Mouse (Mus musculus) spleen, adult 2 months (tissue): Measurements from ENCODE around the gene Aktip. TPM values are rescaled to one million over a fixed set of nuclear protein-coding genes. Genes with fewer than 3 reads are reported as not detected.

ENCODE experiments used
- DNase-seq, 2 experiments: peaks; one replicate each; pipeline versions ENCODE4 v3.0.0 to v3.0.0-alpha.2; 2012 to 2021; ENCODE audit warnings: low spot score in 2 of 2, low read depth in 1 of 2
- H3K27ac ChIP-seq: fragments of 200-500 bp; 2 replicates; pipeline ENCODE4 v1.5.1; 2012; ENCODE audit warnings: low read length, inconsistent platforms; ENCODE audit not compliant: insufficient read depth
- H3K27me3 ChIP-seq: fragments of 200-500 bp; 2 replicates; pipeline ENCODE4 v1.6.1; 2012; ENCODE audit warnings: mild to moderate bottlenecking, moderate library complexity, low read length, inconsistent platforms; ENCODE audit not compliant: control insufficient read depth, insufficient read depth
- H3K36me3 ChIP-seq: fragments of 200-500 bp; 2 replicates; pipeline ENCODE4 v1.6.1; 2012; ENCODE audit warnings: mild to moderate bottlenecking, low read length, inconsistent platforms; ENCODE audit not compliant: control insufficient read depth, insufficient read depth
- H3K4me1 ChIP-seq: fragments of 200-500 bp; 2 replicates; pipeline ENCODE4 v1.6.1; 2011; ENCODE audit warnings: inconsistent platforms; ENCODE audit not compliant: control insufficient read depth, insufficient read depth, insufficient read length
- H3K4me3 ChIP-seq: fragments of 200-500 bp; 2 replicates; pipeline ENCODE4 v1.5.1; 2011; ENCODE audit warnings: mild to moderate bottlenecking, inconsistent platforms; ENCODE audit not compliant: insufficient read depth, insufficient read length; ENCODE audit errors: extremely low read depth
- CTCF ChIP-seq: fragments of 200-500 bp; IDR thresholded peaks from 2 replicates; pipeline ENCODE4 v1.5.1; 2011; ENCODE audit warnings: mild to moderate bottlenecking, inconsistent platforms; ENCODE audit not compliant: insufficient read depth, insufficient read length, insufficient replicate concordance; ENCODE audit errors: extremely low read depth
- POLR2A ChIP-seq: fragments of 200-500 bp; IDR thresholded peaks from 2 replicates; pipeline ENCODE4 v1.6.1; 2011; ENCODE audit warnings: low read depth, low read length, inconsistent platforms
- WGBS: fragments of 180-500 bp; shearing (Covaris S2); methylation state at CpG from one replicate; pipeline ENCODE4 v1.1.7; 2018; 5-methylcytosine and 5-hydroxymethylcytosine counted together
- polyA plus RNA-seq: library from polyadenylated mRNA; depleted of rRNA; stranded (reverse); fragments of >200 nt; gene quantifications from 2 replicates; pipeline ENCODE4 v1.2.3, GENCODE M21; 2012; rRNA removed

The Aktip gene
- 8.3 and 9.6 TPM in 2 replicates for polyA plus RNA-seq

DNA sequence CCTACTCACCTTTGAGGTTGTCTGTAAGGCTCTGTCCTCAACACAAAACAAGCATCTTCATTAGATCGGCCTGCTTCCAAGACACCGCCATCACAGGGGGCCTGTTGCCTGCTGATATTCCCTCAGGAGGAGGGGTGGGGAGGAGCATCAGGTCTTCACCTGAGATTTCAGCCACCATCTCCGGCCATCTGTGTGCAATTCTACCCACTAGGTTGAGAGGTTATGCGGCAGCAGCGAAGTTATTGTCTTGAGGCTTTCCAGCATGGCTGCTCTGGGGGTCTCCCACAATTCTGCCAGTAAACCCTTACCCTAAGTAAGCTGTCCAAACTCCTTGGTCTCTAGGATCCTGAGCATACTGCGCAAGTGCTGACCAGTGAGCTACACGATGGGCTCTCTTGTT is at the start of gene Aktip:
Aktip (minus strand) TSS at position 101 of the 400 bp plus-strand sequence.
- no peaks in the 10 kb centered on the region for H3K36me3 ChIP-seq
- 96% methylated on average over 7 of the region's 7 CpGs for WGBS
- H3K4me1 ChIP-seq: no peaks in the 10 kb centered on the region
- TF ChIP-seq POLR2A (no peak), CTCF (no peak)
- H3K27ac ChIP-seq: no peak within 1 kb of the TSS
- H3K4me3 ChIP-seq: no peak within 1 kb of the TSS
- no peak for DNase-seq
- H3K27me3 ChIP-seq: no peaks in the 10 kb centered on the region

DNA sequence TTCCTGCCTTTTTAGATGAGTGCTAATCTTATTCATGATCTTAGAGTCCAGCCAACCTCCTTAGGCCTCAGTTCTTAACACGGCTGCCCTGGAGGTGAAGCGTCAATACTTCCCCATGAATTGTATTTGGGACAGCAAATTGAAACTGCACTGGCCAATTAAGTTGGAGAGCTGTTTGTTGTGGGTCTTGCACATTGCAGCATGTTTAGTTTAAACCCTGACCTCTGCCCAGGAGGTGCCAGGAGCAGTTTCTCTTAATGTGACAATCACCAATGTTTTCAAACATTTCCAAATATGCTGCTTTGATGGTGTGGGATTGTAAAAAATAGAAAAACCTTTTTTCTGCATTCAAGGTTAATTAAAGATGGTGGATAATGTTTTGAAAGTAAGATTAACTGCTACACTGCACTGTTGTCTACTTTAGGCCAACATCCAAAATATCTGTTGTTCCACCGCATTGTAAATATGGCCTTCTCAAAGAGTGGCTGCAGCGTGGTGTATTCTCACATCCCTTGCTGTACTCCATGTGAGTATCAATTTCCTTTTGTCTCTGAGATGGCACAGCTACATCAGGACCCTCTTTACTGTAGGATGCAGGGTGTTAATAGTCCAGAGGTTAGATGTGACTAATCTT is 46.2 kb upstream of the Aktip start:
- H3K36me3 ChIP-seq: no peaks in the 10 kb centered on the region
- H3K27me3 ChIP-seq: no peaks in the 10 kb centered on the region
- TF ChIP-seq CTCF: no peak
- no peak for TF ChIP-seq POLR2A
- 89% methylated on average over 4 of the region's 4 CpGs for WGBS
- H3K4me3 ChIP-seq: no peak overlapping the region
- DNase-seq: no peak
- no peaks in the 10 kb centered on the region for H3K4me1 ChIP-seq
- no peak overlapping the region for H3K27ac ChIP-seq

DNA sequence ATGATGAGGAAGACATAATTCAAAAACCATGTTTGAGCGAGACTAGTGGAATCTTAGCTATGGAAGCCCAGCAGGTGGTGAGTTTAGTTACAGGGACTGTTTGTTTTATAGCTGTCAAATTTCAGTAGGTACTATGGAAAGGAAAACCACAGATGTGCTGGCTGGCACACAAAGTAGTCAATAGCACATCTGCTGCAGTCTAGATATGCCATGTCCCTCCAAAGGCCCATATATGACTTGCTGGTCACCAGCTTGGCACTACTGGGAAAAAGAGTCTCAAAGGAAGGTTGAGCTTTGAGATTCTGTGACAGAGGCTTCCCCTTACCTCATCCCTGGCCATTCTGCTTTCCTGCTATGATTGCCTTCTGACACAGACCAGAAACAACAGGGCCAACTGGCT is 42.9 kb upstream of the Aktip start:
- Histone ChIP-seq H3K4me1 (no peaks in the 10 kb centered on the region), H3K27me3 (no peaks in the 10 kb centered on the region), H3K27ac (no peak overlapping the region), H3K4me3 (no peak overlapping the region), H3K36me3 (no peaks in the 10 kb centered on the region)
- TF ChIP-seq POLR2A (no peak), CTCF (no peak)
- no peak for DNase-seq
- WGBS: 76% methylated on average over 1 of the region's 1 CpGs

DNA sequence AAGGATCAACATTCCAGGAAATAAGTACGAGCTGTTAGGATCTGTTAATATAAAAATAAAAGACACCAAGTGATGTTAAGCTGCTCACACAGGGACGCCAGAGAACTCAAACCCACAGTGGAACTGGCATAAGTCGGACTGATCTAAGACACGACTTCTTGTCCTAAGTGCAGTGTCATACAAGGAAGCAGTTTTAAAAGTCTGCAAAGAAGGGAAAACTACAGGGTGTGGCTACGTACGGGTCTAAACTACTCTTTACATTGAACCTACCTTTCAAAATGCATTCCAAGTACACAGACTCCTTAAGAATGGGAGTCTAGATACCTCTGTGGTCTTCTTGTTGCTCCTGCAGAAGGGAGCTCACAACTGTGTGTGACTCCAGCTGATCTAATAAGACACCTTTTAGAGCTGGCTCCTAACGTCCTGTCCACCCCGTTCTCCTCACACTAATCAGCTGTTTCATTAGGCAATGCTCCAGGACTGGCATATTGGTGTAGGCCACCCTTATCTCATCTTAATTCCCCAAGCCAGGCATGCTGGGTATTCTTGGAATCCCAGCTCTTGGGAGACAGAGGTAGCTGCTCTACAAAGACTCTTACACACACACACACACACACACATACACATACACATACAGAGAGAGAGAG is 42.2 kb upstream of the Aktip start:
- Histone ChIP-seq H3K36me3 (no peaks in the 10 kb centered on the region), H3K27ac (no peak overlapping the region), H3K27me3 (no peaks in the 10 kb centered on the region), H3K4me1 (no peaks in the 10 kb centered on the region), H3K4me3 (no peak overlapping the region)
- no peak for DNase-seq
- TF ChIP-seq POLR2A: no peak
- TF ChIP-seq CTCF: no peak
- 80% methylated on average over 8 of the region's 8 CpGs for WGBS

DNA sequence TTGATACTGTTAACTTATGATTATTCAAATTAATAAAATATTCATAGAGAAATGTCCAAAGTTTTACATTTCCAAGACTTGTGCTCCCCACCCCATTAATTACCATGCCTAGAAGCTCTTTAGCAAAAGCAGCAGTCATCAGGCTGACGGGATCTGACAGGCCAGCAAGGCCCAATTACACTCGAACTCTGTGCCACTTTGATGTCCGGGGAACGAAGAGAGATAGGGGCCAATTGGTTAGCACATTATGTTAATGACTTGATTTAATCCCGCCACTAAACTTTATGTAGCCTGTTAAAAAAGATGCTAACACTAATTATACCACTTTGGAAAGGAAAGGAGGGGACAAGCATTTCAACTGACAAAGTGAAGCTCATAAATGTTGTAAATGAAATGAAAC is 41.6 kb upstream of the Aktip start:
- 91% methylated on average over 5 of the region's 5 CpGs for WGBS
- H3K27ac ChIP-seq: no peak overlapping the region
- H3K4me3 ChIP-seq: no peak overlapping the region
- no peaks in the 10 kb centered on the region for H3K36me3 ChIP-seq
- H3K27me3 ChIP-seq: no peaks in the 10 kb centered on the region
- no peaks in the 10 kb centered on the region for H3K4me1 ChIP-seq
- DNase-seq: no peak
- no peak for TF ChIP-seq POLR2A
- no peak for TF ChIP-seq CTCF

DNA sequence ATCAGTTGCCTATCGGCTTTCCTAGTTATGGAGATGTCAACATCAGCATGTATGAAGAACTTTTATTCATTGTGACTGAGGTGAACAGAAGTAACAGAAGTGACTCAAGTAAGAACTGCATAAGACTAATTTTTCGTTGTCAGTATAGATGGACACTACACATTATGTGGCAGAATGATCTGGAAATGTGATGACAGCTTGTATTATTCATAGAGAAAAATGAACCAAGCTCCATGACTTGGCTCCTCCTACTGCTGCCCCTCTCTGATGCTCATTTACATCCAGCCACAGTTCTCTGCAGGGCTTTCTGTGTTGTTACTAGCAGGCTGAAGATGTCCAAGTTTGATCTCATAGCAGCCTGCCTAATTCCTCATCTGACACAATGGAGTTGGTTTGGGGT is 37.4 kb upstream of the Aktip start:
- Histone ChIP-seq H3K4me3 (no peak overlapping the region), H3K27ac (no peak overlapping the region), H3K4me1 (no peaks in the 10 kb centered on the region), H3K36me3 (no peaks in the 10 kb centered on the region; the same call in 1 of the 2 replicates), H3K27me3 (no peaks in the 10 kb centered on the region)
- 84% methylated on average over 2 of the region's 2 CpGs for WGBS
- DNase-seq: no peak
- TF ChIP-seq CTCF (no peak), POLR2A (no peak)

DNA sequence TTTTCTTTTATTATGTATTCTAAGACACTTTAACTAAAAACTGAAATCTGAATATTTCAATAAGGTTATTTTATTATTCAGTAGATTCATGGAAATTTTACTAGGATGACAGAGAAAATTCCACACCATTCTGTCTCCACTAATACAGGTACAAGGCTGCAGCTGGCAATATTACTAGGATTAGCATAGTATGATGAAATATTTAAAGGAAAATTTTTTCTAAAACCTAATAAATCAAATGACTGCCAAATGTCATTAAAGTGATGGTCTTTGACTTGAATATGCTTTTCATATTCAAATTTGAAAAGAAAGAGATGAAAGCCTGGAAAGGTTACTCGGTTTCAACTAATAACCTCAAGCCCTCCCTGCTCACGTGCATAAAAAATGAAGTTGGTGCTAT is 34.3 kb upstream of the Aktip start:
- H3K4me3 ChIP-seq: no peak overlapping the region
- no peaks in the 10 kb centered on the region for H3K27me3 ChIP-seq
- no peak overlapping the region for H3K27ac ChIP-seq
- H3K36me3 ChIP-seq: no peaks in the 10 kb centered on the region; the same call in 1 of the 2 replicates
- no peak for DNase-seq
- no peak for TF ChIP-seq POLR2A
- no peak for TF ChIP-seq CTCF
- WGBS: 89% methylated on average over 2 of the region's 2 CpGs
- no peaks in the 10 kb centered on the region for H3K4me1 ChIP-seq
